7 mouse cellular contexts compared by ENCODE assay signal in the genomic region with DNA sequence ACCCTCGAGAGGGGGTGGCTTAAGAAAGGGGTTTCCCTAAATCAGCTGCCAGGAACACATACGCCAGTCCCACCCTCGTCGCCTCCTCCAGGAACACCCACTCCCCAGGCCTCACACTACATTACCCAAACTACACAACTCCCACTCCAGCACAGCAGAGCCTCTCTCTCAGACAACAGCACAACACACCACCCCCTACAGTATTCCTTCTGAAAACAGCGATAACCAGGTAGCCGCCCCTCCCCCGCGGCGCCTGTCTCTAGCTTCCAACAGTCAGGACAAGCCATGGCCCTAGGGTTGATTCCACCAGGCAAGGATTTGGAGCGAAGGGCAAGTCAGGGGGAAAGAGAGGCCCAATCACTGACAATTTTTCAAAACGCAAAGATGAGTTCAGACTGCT. TPM values are rescaled to one million over a fixed set of nuclear protein-coding genes. Genes with fewer than 3 reads are reported as not detected.
DNase-seq lines count a peak whose midpoint lies in the region; ATAC-seq and TF ChIP-seq lines count a peak whose summit lies in the region.

No protein-coding gene starts in this region.

- H3K9ac ChIP-seq in ES-Bruce4 (ENCODE audit: low read depth, poor library complexity, severe bottlenecking), result no peak overlapping the region
- peak overlapping the region; percentile 84 for H3K9ac ChIP-seq in forebrain, embryonic 15.5 days (replicated peaks)
- peak overlapping the region; percentile 69; the same call in 1 of the 2 replicates for H3K9ac ChIP-seq in neural tube, embryonic 12.5 days

- TF ChIP-seq CTCF in ES-Bruce4 (IDR thresholded peaks at IDR 0.05; ENCODE audit: low read depth, low read length), result no peak
- no peak for TF ChIP-seq CTCF in brain, embryonic 14.5 days (IDR thresholded peaks at IDR 0.05; ENCODE audit: borderline replicate concordance, extremely low read depth, insufficient read depth, insufficient read length)

- no peak overlapping the region; the same call in 1 of the 2 replicates for H3K4me3 ChIP-seq in ES-Bruce4 (ENCODE audit: low read depth, low read length)
- H3K4me3 ChIP-seq in forebrain, embryonic 15.5 days, result peak overlapping the region; percentile 83
- H3K4me3 ChIP-seq in neural tube, embryonic 12.5 days, result peak overlapping the region; percentile 78

- intact Hi-C loops in left cerebral cortex, postnatal 14 days (cut with DNase I), result loop anchor here (5.0 kb wide), 3 partner anchors 105 to 170 kb away; no protein-coding TSS in a partner anchor

- 10% methylated on average over 11 of the region's 11 CpGs for WGBS in forebrain, embryonic 15.5 days
- WGBS in neural tube, embryonic 12.5 days, result 11% methylated on average over 11 of the region's 11 CpGs

- no peaks in the 10 kb centered on the region for H3K9me3 ChIP-seq in ES-Bruce4 (replicated peaks; ENCODE audit: control insufficient read depth, insufficient read depth, low read length, poor library complexity, severe bottlenecking)
- H3K9me3 ChIP-seq in forebrain, embryonic 15.5 days, result no peaks in the 10 kb centered on the region
- no peaks in the 10 kb centered on the region for H3K9me3 ChIP-seq in neural tube, embryonic 12.5 days

- 0 out of 2 replicates have a peak, but pooled peaks have one; percentile 6 for TF ChIP-seq EP300 in ES-Bruce4 (IDR thresholded peaks at IDR 0.05; ENCODE audit: insufficient read depth, low read depth, low read length)

- peak overlapping the region; percentile 46 for H3K27ac ChIP-seq in ES-Bruce4 (ENCODE audit: insufficient read depth, low read length)
- H3K27ac ChIP-seq in forebrain, embryonic 15.5 days (replicated peaks), result 0 out of 2 replicates have a peak overlapping the region, but pooled peaks have one; percentile 79
- H3K27ac ChIP-seq in neural tube, embryonic 12.5 days, result no peak overlapping the region

- H3K27me3 ChIP-seq in ES-Bruce4 (ENCODE audit: control insufficient read depth, insufficient read depth, low read length, poor library complexity, severe bottlenecking), result no peaks in the 10 kb centered on the region
- H3K27me3 ChIP-seq in forebrain, embryonic 15.5 days, result 0 out of 2 replicates have a peak, but pooled peaks cover 4% of the 10 kb centered on the region
- H3K27me3 ChIP-seq in neural tube, embryonic 12.5 days (replicated peaks), result peaks cover 9% of the 10 kb centered on the region; the same call in 1 of the 2 replicates

- DNase-seq in brain, embryonic 14.5 days (ENCODE audit: low read depth), result peak; percentile 46
- DNase-seq in left cerebral cortex, postnatal 14 days (ENCODE audit: low spot score in 2 of 2), result peak; percentile 22 to 23
- no peak for DNase-seq in urinary bladder, postnatal 36 days (ENCODE audit: low spot score in 2 of 2)
- no peak for DNase-seq in adrenal gland, postnatal 10 days

- no peaks in the 10 kb centered on the region for H3K4me1 ChIP-seq in ES-Bruce4 (ENCODE audit: control insufficient read depth, insufficient read depth, low read length)
- H3K4me1 ChIP-seq in forebrain, embryonic 15.5 days, result peaks cover 19% of the 10 kb centered on the region
- H3K4me1 ChIP-seq in neural tube, embryonic 12.5 days, result peaks cover 11% of the 10 kb centered on the region

- ATAC-seq in forebrain, embryonic 15.5 days (replicated peaks), result peak; percentile 18; the same call in 1 of the 2 replicates
- no peak for ATAC-seq in neural tube, embryonic 12.5 days (ENCODE audit: low FRiP score, low read depth)

- no peaks in the 10 kb centered on the region for H3K36me3 ChIP-seq in ES-Bruce4 (ENCODE audit: control insufficient read depth, insufficient read depth, low read length, poor library complexity, severe bottlenecking)
- no peaks in the 10 kb centered on the region for H3K36me3 ChIP-seq in forebrain, embryonic 15.5 days
- no peaks in the 10 kb centered on the region for H3K36me3 ChIP-seq in neural tube, embryonic 12.5 days

- peak overlapping the region; percentile 63 for H3K4me2 ChIP-seq in forebrain, embryonic 15.5 days (replicated peaks)
- peak overlapping the region; percentile 95 for H3K4me2 ChIP-seq in neural tube, embryonic 12.5 days (replicated peaks)

- TF ChIP-seq POLR2A in ES-Bruce4 (IDR thresholded peaks at IDR 0.05; ENCODE audit: insufficient read depth, low read length), result no peak
- no peak for TF ChIP-seq POLR2A in brain, embryonic 14.5 days (IDR thresholded peaks at IDR 0.05; ENCODE audit: borderline replicate concordance, extremely low read depth, insufficient read depth, insufficient read length, poor library complexity, severe bottlenecking)

RNA-seq across cellular contexts. Expression of a gene that starts 1.7 kb away (rescaled TPM):
- 6.3 and 6.6 TPM in 2 replicates for polyA plus RNA-seq in ES-Bruce4 (2011; ENCODE audit: insufficient read depth, insufficient read length, low read depth, missing spikeins)
- 1,399 and 1,649 TPM in 2 replicates for polyA plus RNA-seq in brain, embryonic 14.5 days (2012; rRNA removed)
- 2,106 and 2,212 TPM in 2 replicates for polyA plus RNA-seq in forebrain, embryonic 15.5 days (2015; fragmentation: Nextera tagmentation; extraction: Ambion mirVana)
- total RNA-seq in left cerebral cortex, postnatal 14 days (2021), result 1,000 to 10,000 TPM; 1,580 to 1,638 TPM
- 999 and 1,030 TPM in 2 replicates for polyA plus RNA-seq in neural tube, embryonic 12.5 days (2016; fragmentation: Nextera tagmentation; extraction: Ambion mirVana)
- 10 to 100 TPM; 29.8 to 52.9 TPM for total RNA-seq in adrenal gland, postnatal 10 days (2021)

RNA-seq across cellular contexts. Expression of a gene that starts 34.5 kb away (rescaled TPM):
- polyA plus RNA-seq in ES-Bruce4 (2011; ENCODE audit: insufficient read depth, insufficient read length, low read depth, missing spikeins), result 3.6 and 4.6 TPM in 2 replicates
- polyA plus RNA-seq in brain, embryonic 14.5 days (2012; rRNA removed), result 3.0 and 3.1 TPM in 2 replicates
- 3.3 and 3.9 TPM in 2 replicates for polyA plus RNA-seq in forebrain, embryonic 15.5 days (2015; fragmentation: Nextera tagmentation; extraction: Ambion mirVana)
- 1 to 10 TPM; 1.0 to 1.4 TPM for total RNA-seq in left cerebral cortex, postnatal 14 days (2021)
- 2.9 and 4.4 TPM in 2 replicates for polyA plus RNA-seq in neural tube, embryonic 12.5 days (2016; fragmentation: Nextera tagmentation; extraction: Ambion mirVana)
- total RNA-seq in adrenal gland, postnatal 10 days (2021), result 1 to 10 TPM; 2.1 to 3.2 TPM

Comparison
In these comparisons a context has a peak if more than half of its experiments do, and no peak if none do; other contexts are left out.
1. DNase-seq: peak in brain, embryonic 14.5 days (single experiment) and left cerebral cortex, postnatal 14 days (2 of 2); none in urinary bladder, postnatal 36 days (0 of 2) and adrenal gland, postnatal 10 days (single experiment).
2. RNA of a gene that starts 1.7 kb away (polyA plus RNA-seq): 2,106 to 2,212 TPM in forebrain, embryonic 15.5 days, 1,399 to 1,649 TPM in brain, embryonic 14.5 days and 999 to 1,030 TPM in neural tube, embryonic 12.5 days; 6.3 to 6.6 TPM in ES-Bruce4; every median in the first group is over 100 times any median in the second.